Mouse (Mus musculus) cerebellum, postnatal 10 days (tissue): ENCODE measurements around the gene Pnrc1.

Experiments
- DNase-seq, 2 experiments: peaks; one replicate each; pipeline ENCODE4 v3.0.0; 2021; ENCODE audit warnings: mixed read lengths in 2 of 2

The Pnrc1 gene

GRCm38 (mm10) chr4:33270386-33271314, 19.3 kb downstream of the Pnrc1 start:
- no peak for DNase-seq

- DNase-seq = no peak
Measured at GRCm38 (mm10) chr4:33264979-33265726, 24.8 kb downstream of the Pnrc1 start.

GRCm38 (mm10) chr4:33262897-33263296, 27.1 kb downstream of the Pnrc1 start:
- no peak for DNase-seq

GRCm38 (mm10) chr4:33261311-33261753, 28.6 kb downstream of the Pnrc1 start:
- DNase-seq = peak; percentile 93 to 96

GRCm38 (mm10) chr4:33260311-33260710, 29.7 kb downstream of the Pnrc1 start:
- DNase-seq = peak; percentile 37 to 43

- DNase-seq = no peak
Measured at GRCm38 (mm10) chr4:33257263-33257964, 32.5 kb downstream of the Pnrc1 start.

- no peak for DNase-seq
Measured at GRCm38 (mm10) chr4:33254706-33255105, 35.3 kb downstream of the Pnrc1 start.

GRCm38 (mm10) chr4:33250867-33251266, 39.1 kb downstream of the Pnrc1 start:
- no peak for DNase-seq

GRCm38 (mm10) chr4:33249716-33250230, 40.2 kb downstream of the Pnrc1 start:
- DNase-seq = no peak

GRCm38 (mm10) chr4:33248915-33249314, 41.0 kb downstream of the Pnrc1 start:
- peak; percentile 53 to 68 for DNase-seq

- DNase-seq = peak; percentile 99 to 100
Measured at GRCm38 (mm10) chr4:33248062-33248889, 41.7 kb downstream of the Pnrc1 start.

- DNase-seq = peak; percentile 99
Measured at GRCm38 (mm10) chr4:33247479-33248053, 42.4 kb downstream of the Pnrc1 start.

- DNase-seq = peak in 1 of 2 experiments; percentile 8
Measured at GRCm38 (mm10) chr4:33245853-33246395, 44.0 kb downstream of the Pnrc1 start.

GRCm38 (mm10) chr4:33243921-33244320, 46.0 kb downstream of the Pnrc1 start:
- DNase-seq = peak in 1 of 2 experiments; percentile 10

- DNase-seq = no peak
Measured at GRCm38 (mm10) chr4:33243016-33243758, 46.8 kb downstream of the Pnrc1 start.

GRCm38 (mm10) chr4:33242536-33242935, 47.4 kb downstream of the Pnrc1 start:
- peak; percentile 72 for DNase-seq

GRCm38 (mm10) chr4:33230881-33231280, 59.1 kb downstream of the Pnrc1 start:
- DNase-seq = no peak

GRCm38 (mm10) chr4:33229639-33230038, 60.3 kb downstream of the Pnrc1 start:
- no peak for DNase-seq

GRCm38 (mm10) chr4:33227164-33227563, 62.8 kb downstream of the Pnrc1 start:
- DNase-seq = no peak

GRCm38 (mm10) chr4:33224003-33224675, 65.8 kb downstream of the Pnrc1 start:
- no peak for DNase-seq
